Mouse (Mus musculus): Measurements from ENCODE around the gene Olfr128.
"Not testable (repeated sequence)": the region's sequence is repeated elsewhere in the genome, so short reads cannot be mapped to it uniquely, and the experiment has no call there.

- not testable (repeated sequence) for TF ChIP-seq CTCF (IDR thresholded peaks at IDR 0.05; ENCODE audit: extremely low read depth, insufficient read depth, insufficient read length, insufficient replicate concordance); POLR2A (IDR thresholded peaks at IDR 0.05; ENCODE audit: low read depth, low read length)
Observed at GRCm38 (mm10) chr17:37906821-37907220, 13.5 kb upstream of the Olfr128 start.
